Mouse (Mus musculus) liver, postnatal 0 days (tissue): ENCODE results near the gene Arfip1.

Experiments used
- CTCF ChIP-seq: sonication (generic); IDR thresholded peaks from 2 replicates; pipeline ENCODE4 v1.5.1; 2016; ENCODE audit warnings: antibody characterized with exemption, low read depth
- EP300 ChIP-seq: IDR thresholded peaks from 2 replicates; pipeline ENCODE4 v1.6.1; 2016; ENCODE audit warnings: antibody characterized with exemption, low read depth, mild to moderate bottlenecking

DNA sequence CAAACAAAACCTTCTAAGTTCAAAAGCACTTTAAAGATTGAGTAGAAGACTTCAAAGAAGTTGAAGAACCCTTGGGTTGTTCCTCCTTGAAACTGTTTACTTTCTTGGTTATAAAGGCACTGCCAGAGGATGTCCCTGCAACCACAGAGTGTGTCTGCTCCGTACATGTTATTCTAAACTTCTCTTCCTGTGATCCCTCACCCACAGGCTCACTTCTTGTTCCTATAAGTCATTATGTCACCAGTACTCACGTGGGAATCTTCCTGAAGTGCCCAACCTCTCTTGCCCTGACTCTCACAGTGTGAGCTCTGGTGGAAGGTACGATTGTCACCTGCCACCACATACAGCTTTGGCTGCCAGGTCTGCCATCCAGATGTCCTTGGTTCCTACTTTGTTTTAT lies 39.6 kb upstream of the Arfip1 start:
- TF ChIP-seq CTCF (no peak), EP300 (no peak)
